Mouse (Mus musculus) adrenal gland, adult 8-10 months (tissue): Measurements from ENCODE around the gene S100a10. TPM values are rescaled to one million over a fixed set of nuclear protein-coding genes. Genes with fewer than 3 reads are reported as not detected.
"Not testable (repeated sequence)": the region's sequence is repeated elsewhere in the genome, so short reads cannot be mapped to it uniquely, and the experiment has no call there.

Source experiments
- DNase-seq: peaks from one replicate; pipeline ENCODE4 v3.0.0; 2022
- total RNA-seq, 4 experiments: library from RNA; stranded (reverse); gene quantifications; 2 replicates each; pipeline ENCODE4 v1.2.4; 2022

S100a10 gene
- total RNA-seq, result 100 to 1,000 TPM; 108 to 159 (median 130) TPM

- DNase-seq, result peak; percentile 69
Measured at GRCm38 (mm10) chr3:93554981-93555877, at the start of gene S100a10. TSS of gene S100a10 (plus strand) at chr3:93555080.

DNA sequence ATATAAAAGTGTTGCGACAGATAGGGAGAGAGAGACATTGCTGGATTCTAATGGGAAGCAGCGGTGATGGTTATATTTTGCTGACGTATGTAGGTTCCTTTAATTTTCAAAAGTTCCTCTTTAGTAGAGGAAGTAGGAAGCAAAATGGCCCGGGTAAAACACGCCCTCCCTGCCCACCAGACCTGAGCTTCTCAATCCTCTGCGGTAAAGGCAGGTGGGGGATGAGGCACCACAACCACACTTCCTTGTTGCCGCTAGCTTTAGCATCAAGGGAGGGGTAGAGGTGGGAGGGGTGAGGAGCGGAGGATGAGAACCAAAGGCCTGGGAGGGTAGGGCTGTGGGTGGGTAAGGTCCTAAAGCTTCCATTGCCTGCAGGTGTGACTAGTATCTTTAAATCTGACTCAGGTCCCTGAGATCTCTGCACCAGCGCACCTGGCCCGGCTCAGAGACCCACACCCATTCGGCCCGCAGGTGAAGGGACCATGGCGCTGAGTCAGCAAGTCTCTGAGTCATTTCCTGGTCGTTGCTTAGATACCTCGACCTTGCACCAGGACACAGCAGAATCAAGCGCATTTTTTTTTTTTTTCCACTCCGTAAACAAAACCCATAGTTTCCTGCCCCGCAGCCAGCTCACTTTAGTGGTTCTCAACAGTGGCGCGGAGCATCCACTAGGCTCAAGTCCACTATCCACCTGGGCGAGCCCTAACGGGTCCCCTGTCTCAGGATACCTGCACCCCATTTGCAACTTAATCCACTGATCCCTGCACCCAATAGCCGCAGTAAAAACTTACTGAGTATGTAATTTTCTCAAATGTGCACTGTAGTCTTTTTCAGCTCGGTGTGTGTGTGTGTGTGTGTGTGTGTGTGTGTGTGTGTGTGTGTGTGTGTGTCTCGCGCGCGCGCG is 48.7 kb upstream of the S100a10 start:
- DNase-seq, result no peak

GRCm38 (mm10) chr3:93506881-93507325 is 48.0 kb upstream of the S100a10 start:
- no peak for DNase-seq

- DNase-seq, result no peak
Measured at GRCm38 (mm10) chr3:93509301-93509700, 45.6 kb upstream of the S100a10 start.

GRCm38 (mm10) chr3:93511036-93511435 is 43.8 kb upstream of the S100a10 start:
- no peak for DNase-seq

DNA sequence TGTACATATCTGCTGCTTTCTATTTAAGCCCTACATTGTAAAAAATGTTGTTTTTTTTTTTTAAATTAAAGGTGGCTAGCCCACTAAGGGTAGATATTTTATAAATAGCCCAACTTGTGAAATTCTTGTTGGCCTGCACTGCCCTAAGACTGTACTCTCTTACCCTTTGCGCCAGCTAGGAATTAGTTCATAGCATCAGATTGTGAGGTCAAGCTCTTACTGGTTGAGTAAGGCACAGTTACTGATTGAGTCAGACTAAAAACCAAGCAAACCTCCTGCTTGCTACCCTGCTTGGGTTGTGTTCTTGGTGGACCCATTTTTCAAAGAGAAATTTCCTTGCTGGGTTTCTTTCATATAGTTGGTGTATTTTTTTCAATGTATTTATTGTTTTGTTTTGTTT is 43.1 kb upstream of the S100a10 start:
- DNase-seq, result no peak

GRCm38 (mm10) chr3:93512386-93513101 is 42.3 kb upstream of the S100a10 start:
- DNase-seq, result no peak

DNA sequence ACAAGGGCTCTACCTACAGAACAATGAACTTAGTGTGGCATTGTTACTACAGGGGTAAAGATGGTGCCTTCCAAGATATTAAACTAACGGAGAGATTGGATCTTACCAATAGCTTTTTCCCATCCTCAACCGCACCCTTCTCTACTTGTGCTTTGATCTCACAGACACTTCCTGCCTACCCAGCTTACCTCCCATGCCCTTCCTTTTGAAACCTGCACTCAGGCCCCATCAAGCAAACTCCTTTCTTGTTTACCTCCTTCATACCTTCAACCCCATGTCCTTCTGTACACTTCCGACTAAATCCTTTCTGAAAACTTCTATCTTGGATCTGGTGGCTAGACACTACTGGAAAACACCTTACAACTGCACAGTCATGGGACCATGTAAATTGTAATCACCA is 40.3 kb upstream of the S100a10 start:
- DNase-seq, result no peak

DNA sequence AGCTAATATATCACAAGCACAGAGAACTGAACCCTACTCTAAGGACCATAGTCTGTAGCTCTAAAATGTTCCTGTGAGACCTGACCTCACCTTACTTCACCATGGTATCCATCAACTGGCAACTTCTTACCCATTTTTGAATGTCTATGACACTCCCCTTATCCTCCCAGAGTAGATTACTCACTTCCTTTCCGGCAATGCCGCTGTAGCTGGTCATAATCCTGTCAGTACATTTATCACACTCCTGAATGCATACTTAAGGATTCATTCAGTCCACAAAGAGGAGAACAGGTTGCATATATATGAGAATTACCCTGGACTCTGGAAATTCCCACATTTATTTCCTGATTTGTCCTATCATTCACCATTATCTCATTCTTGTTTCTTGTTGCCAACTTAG is 37.5 kb upstream of the S100a10 start:
- no peak for DNase-seq

DNA sequence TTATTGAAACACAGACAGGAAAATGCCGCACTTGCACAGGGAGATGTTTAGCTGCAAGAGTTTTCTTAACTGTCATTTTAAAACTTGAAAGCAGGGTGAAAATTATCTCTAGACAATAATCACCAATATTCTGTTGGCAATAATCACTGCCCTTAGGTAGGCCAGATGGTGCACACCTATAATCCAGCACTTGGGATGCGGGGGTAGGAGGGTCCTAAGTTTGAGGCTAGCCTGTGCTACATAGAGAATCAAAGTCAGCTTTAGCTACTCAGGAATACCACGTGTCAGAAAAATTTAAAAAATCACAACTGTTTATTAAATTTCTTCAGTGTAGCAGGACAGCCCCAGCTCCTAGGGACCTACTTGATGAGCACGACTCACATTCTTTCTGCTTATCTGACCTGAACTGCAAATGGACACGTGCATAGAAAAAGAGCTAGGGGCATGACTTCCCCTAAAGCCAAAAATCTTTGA is 35.0 kb upstream of the S100a10 start:
- DNase-seq, result no peak

DNA sequence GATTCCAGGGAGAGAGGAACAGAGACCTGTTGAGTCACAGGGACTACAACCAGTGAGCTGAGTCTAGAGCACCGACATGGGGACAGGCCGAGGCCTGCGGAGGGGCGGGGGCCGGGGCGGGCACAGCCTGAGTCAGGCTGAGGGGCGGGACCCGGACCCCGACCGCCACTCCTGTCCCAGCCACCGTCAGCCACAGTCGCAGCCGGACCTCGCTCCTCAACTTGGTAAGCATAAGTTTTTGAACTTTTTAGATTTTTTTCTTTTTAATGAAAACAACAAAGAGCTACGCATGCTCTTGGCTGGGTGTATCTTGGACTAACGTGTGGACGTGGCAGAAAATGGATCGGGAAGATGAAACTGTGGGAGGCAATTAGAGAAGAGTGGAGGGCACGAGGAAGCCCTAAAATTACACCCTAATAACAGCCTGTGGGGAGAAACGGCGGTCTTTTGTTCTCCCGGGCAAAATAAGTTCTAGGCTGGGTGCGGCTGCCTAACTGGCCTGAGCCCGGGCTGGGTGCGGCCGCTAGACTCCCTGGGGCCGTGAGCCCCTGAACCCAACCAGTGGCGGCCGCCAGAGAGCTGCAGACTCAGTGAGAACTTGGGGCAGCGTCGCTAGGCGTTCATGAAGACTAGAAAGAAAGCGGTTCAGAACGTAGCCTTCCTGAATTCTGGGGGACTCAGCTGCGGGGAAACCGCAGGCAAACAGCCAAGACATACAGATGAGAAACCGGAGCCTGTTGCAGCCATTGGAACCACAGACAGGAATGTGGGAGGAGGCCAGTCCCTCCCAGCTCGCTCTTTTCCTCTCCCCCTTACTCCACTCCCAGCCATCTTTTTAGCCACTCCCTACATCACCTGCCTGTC is 34.3 kb upstream of the S100a10 start, which contains the start of gene S100a11:
S100a11 (plus strand) TSS at position 159 of the 864 bp plus-strand sequence.
- peak; percentile 47 for DNase-seq

GRCm38 (mm10) chr3:93521462-93522057 is 33.3 kb upstream of the S100a10 start:
- DNase-seq, result no peak

DNA sequence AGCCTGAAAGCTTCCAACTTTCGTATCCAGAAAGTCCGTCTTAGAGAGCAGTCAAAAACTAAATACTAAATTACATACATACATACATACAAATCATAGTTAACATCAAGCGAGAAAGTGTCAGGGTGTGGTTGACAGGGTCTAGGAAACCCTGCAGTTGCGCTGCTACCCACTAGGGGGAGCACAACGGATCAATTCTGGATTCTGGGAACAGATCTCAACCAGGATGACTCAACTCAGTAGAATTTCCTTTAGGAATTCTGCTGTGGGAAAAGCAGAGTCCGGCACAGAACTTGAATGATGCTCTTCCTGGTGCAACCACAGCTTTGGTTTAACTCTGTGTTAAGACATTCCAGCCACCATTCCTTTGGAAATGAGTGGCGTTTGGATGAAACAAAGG is 32.3 kb upstream of the S100a10 start:
- peak; percentile 35 for DNase-seq

- DNase-seq, result no peak
Measured at GRCm38 (mm10) chr3:93527300-93527699, 27.6 kb upstream of the S100a10 start.

- DNase-seq, result no peak
Measured at GRCm38 (mm10) chr3:93528807-93529206, 26.1 kb upstream of the S100a10 start.

GRCm38 (mm10) chr3:93537068-93537576 is 17.8 kb upstream of the S100a10 start:
- DNase-seq, result peak; percentile 64

- DNase-seq, result no peak
Measured at GRCm38 (mm10) chr3:93538486-93538885, 16.4 kb upstream of the S100a10 start.

DNA sequence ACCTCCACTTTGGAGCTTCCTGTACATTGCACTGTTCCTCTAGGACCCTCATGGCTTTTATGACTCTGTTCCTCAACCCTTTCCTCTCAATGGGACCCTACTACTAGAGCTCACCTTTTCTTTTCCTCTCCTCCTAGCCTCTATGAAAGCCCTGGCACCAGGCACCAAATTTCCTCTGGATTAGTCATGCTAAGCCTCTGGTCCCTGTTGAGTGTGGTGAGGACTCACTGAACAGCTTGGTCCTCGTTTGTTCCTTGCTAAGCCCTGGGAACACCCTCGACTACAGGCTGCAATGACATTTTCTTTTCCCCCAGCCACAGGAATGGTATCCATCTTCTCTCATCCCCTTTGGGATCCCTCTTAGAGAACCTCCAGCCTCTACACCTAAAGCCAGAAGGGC is 13.4 kb upstream of the S100a10 start:
- no peak for DNase-seq

DNA sequence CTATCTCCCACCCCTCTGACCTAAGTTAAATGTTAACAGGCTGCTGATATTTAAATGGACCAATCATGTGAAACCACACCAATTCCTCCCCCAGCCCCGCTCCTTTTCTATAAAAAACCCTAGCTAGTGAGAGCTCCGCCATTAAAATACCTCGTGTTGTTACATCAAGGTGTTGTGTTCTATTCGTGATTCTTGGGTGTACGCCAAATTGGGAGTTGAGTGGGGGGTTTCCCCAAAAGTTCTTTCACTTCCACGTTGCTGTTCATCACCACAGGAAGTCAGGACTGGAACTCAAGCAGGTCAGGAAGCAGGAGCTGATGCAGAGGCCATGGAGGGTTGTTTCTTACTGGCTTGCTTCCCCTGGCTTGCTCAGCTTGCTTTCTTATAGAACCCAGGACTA is 10.7 kb upstream of the S100a10 start:
- DNase-seq, result not testable (repeated sequence)

GRCm38 (mm10) chr3:93547099-93547648 is 7.7 kb upstream of the S100a10 start:
- DNase-seq, result peak; percentile 79
